Mouse (Mus musculus) myocyte (in vitro differentiated cells): ENCODE measurements around the gene Cdr2l. TPM values are rescaled to one million over a fixed set of nuclear protein-coding genes. Genes with fewer than 3 reads are reported as not detected.

ENCODE experiments used
- H3K27me3 ChIP-seq: one replicate; pipeline ENCODE4 v1.6.1; 2011; ENCODE audit not compliant: control insufficient read depth, insufficient read depth, insufficient read length
- H3K36me3 ChIP-seq: one replicate; pipeline ENCODE4 v1.6.1; 2011; ENCODE audit not compliant: control insufficient read depth, insufficient read depth
- H3K4me2 ChIP-seq: one replicate; pipeline ENCODE4 v1.6.1; 2011; ENCODE audit warnings: low read depth, control low read depth
- H3K4me3 ChIP-seq: one replicate; pipeline ENCODE4 v1.5.1; 2011; ENCODE audit warnings: mild to moderate bottlenecking, control low read depth, moderate library complexity
- H3K79me2 ChIP-seq: one replicate; pipeline ENCODE4 v1.6.1; 2011; ENCODE audit not compliant: control insufficient read depth, insufficient read depth
- H3ac ChIP-seq: one replicate; pipeline ENCODE4 v1.6.1; 2011; ENCODE audit not compliant: control insufficient read depth, insufficient read length
- CEBPB ChIP-seq: IDR thresholded peaks from 2 replicates; pipeline ENCODE4 v1.6.1; 2011; ENCODE audit warnings: mild to moderate bottlenecking, moderate library complexity; ENCODE audit not compliant: poor library complexity, insufficient read depth, severe bottlenecking
- E2F4 ChIP-seq: IDR thresholded peaks from one replicate; pipeline ENCODE4 v1.6.1; 2011; ENCODE audit warnings: mild to moderate bottlenecking, control low read depth, moderate library complexity; ENCODE audit not compliant: insufficient read depth
- MAX ChIP-seq: IDR thresholded peaks from one replicate; pipeline ENCODE4 v1.6.1; 2011; ENCODE audit warnings: low read depth, mild to moderate bottlenecking, control low read depth
- MYOD1 ChIP-seq, 3 experiments: IDR thresholded peaks; one replicate each; pipeline ENCODE4 v1.6.1; 2011; ENCODE audit warnings: control low read depth in 2 of 3, low read depth in 2 of 3, mild to moderate bottlenecking in 2 of 3, moderate library complexity in 1 of 3; ENCODE audit not compliant: insufficient read length in 2 of 3, control insufficient read depth in 1 of 3
- MYOG ChIP-seq, 3 experiments: IDR thresholded peaks; one replicate each; pipeline ENCODE4 v1.6.1; 2011; ENCODE audit warnings: control low read depth in 2 of 3, low read depth in 2 of 3, mild to moderate bottlenecking in 2 of 3; ENCODE audit not compliant: insufficient read length in 2 of 3, control insufficient read depth in 1 of 3, insufficient read depth in 1 of 3
- POLR2A ChIP-seq: IDR thresholded peaks from one replicate; pipeline ENCODE4 v1.6.1; 2011; ENCODE audit warnings: low read depth, mild to moderate bottlenecking, control low read depth, moderate library complexity; ENCODE audit not compliant: insufficient read length
- POLR2AphosphoS2 ChIP-seq: IDR thresholded peaks from one replicate; pipeline ENCODE4 v1.6.1; 2011; ENCODE audit warnings: low read depth, control low read depth; ENCODE audit not compliant: insufficient read length
- REST ChIP-seq: IDR thresholded peaks from one replicate; pipeline ENCODE4 v1.6.1; 2011; ENCODE audit warnings: mild to moderate bottlenecking, control low read depth, moderate library complexity; ENCODE audit not compliant: insufficient read depth, insufficient read length
- SRF ChIP-seq: IDR thresholded peaks from one replicate; pipeline ENCODE4 v1.6.1; 2011; ENCODE audit warnings: low read depth; ENCODE audit not compliant: control insufficient read depth, insufficient read length
- TCF12 ChIP-seq: IDR thresholded peaks from one replicate; pipeline ENCODE4 v1.6.1; 2011; ENCODE audit warnings: mild to moderate bottlenecking, control low read depth; ENCODE audit not compliant: poor library complexity, insufficient read depth, severe bottlenecking
- TCF3 ChIP-seq: IDR thresholded peaks from one replicate; pipeline ENCODE4 v1.6.1; 2011; ENCODE audit warnings: low read depth, control low read depth; ENCODE audit not compliant: insufficient read length
- USF1 ChIP-seq: IDR thresholded peaks from one replicate; pipeline ENCODE4 v1.6.1; 2011; ENCODE audit warnings: low read depth, mild to moderate bottlenecking, control low read depth, moderate library complexity
- polyA plus RNA-seq: library from polyadenylated mRNA; unstranded; fragments of >200 nt; fragmentation: generic; extraction: Trizol; gene quantifications from one replicate; pipeline ENCODE4 v1.2.1, GENCODE M21; 2012; ENCODE audit warnings: missing spikeins

The Cdr2l gene
- polyA plus RNA-seq, 1 experiment, result 52.8 TPM

GRCm38 (mm10) chr11:115421972-115422371 lies 40.3 kb downstream of the Cdr2l start:
- Histone ChIP-seq H3K79me2 (peaks cover 33% of the 10 kb centered on the region), H3ac (no peak overlapping the region), H3K4me2 (no peak overlapping the region), H3K27me3 (no peaks in the 10 kb centered on the region), H3K36me3 (peaks cover 11% of the 10 kb centered on the region), H3K4me3 (no peak overlapping the region)
- TF ChIP-seq SRF (no peak), MAX (no peak), TCF12 (no peak), REST (no peak)

- peaks cover 6% of the 10 kb centered on the region for H3K36me3 ChIP-seq
- TF ChIP-seq USF1 (no peak), CEBPB (no peak), SRF (no peak), MYOG (IDR thresholded peaks at IDR 0.05; ENCODE audit: control insufficient read depth in 1 of 3, insufficient read depth in 1 of 3, insufficient read length in 2 of 3, low read depth in 2 of 3) (no peak), REST (no peak), POLR2AphosphoS2 (no peak), E2F4 (no peak), TCF12 (no peak), TCF3 (no peak), MYOD1 (IDR thresholded peaks at IDR 0.05; ENCODE audit: control insufficient read depth in 1 of 3, insufficient read length in 2 of 3, low read depth in 2 of 3) (no peak), POLR2A (no peak), MAX (no peak)
- H3ac ChIP-seq, result no peak overlapping the region
- no peak overlapping the region for H3K4me3 ChIP-seq
- no peak overlapping the region for H3K4me2 ChIP-seq
- peaks cover 27% of the 10 kb centered on the region for H3K79me2 ChIP-seq
- H3K27me3 ChIP-seq, result no peaks in the 10 kb centered on the region
Observed at GRCm38 (mm10) chr11:115423091-115423490, 41.4 kb downstream of the Cdr2l start.

GRCm38 (mm10) chr11:115424666-115425065 lies 43.0 kb downstream of the Cdr2l start:
- no peak overlapping the region for H3K4me3 ChIP-seq
- no peak overlapping the region for H3ac ChIP-seq
- no peak overlapping the region for H3K4me2 ChIP-seq
- H3K27me3 ChIP-seq, result no peaks in the 10 kb centered on the region
- peaks cover 12% of the 10 kb centered on the region for H3K79me2 ChIP-seq
- peaks cover 9% of the 10 kb centered on the region for H3K36me3 ChIP-seq
- TF ChIP-seq SRF, result no peak
- TF ChIP-seq POLR2A, result no peak
- TF ChIP-seq TCF3, result no peak
- no peak for TF ChIP-seq MYOD1 (IDR thresholded peaks at IDR 0.05; ENCODE audit: control insufficient read depth in 1 of 3, insufficient read length in 2 of 3, low read depth in 2 of 3)
- TF ChIP-seq CEBPB, result no peak
- TF ChIP-seq E2F4, result no peak
- TF ChIP-seq USF1, result no peak
- no peak for TF ChIP-seq MAX
- TF ChIP-seq POLR2AphosphoS2, result no peak
- no peak for TF ChIP-seq MYOG (IDR thresholded peaks at IDR 0.05; ENCODE audit: control insufficient read depth in 1 of 3, insufficient read depth in 1 of 3, insufficient read length in 2 of 3, low read depth in 2 of 3)
- no peak for TF ChIP-seq REST
- no peak for TF ChIP-seq TCF12

- peaks cover 7% of the 10 kb centered on the region for H3K79me2 ChIP-seq
Observed at GRCm38 (mm10) chr11:115425671-115426070, 44.0 kb downstream of the Cdr2l start.

More at GRCm38 (mm10) chr11:115425671-115426070, 44.0 kb downstream of the Cdr2l start:
- Histone ChIP-seq H3K4me2 (no peak overlapping the region), H3K27me3 (no peaks in the 10 kb centered on the region), H3K36me3 (peaks cover 14% of the 10 kb centered on the region), H3K4me3 (no peak overlapping the region), H3ac (no peak overlapping the region)
- TF ChIP-seq POLR2A, result no peak
- TF ChIP-seq USF1, result no peak
- no peak for TF ChIP-seq POLR2AphosphoS2
- no peak for TF ChIP-seq TCF12
- TF ChIP-seq REST, result no peak
- TF ChIP-seq CEBPB, result no peak
- no peak for TF ChIP-seq MAX
- TF ChIP-seq E2F4, result no peak
- no peak for TF ChIP-seq MYOG (IDR thresholded peaks at IDR 0.05; ENCODE audit: control insufficient read depth in 1 of 3, insufficient read depth in 1 of 3, insufficient read length in 2 of 3, low read depth in 2 of 3)
